Mouse (Mus musculus) liver, embryonic 11.5 days (tissue): ENCODE data around the gene Acat1. TPM values are rescaled to one million over a fixed set of nuclear protein-coding genes. Genes with fewer than 3 reads are reported as not detected.

Experiments
- ATAC-seq: fragments of 200-750 bp; cut with Nextera tagmentation; replicated peaks from 2 replicates; pipeline ENCODE4 v1.8.0; 2017; ENCODE audit warnings: moderate number of reproducible peaks, mild to moderate bottlenecking, moderate TSS enrichment, moderate library complexity; ENCODE audit not compliant: low FRiP score
- DNase-seq: peaks from one replicate; pipeline ENCODE4 v3.0.0-alpha.2; 2017; ENCODE audit warnings: low spot score
- H3K27ac ChIP-seq: fragments of 300-500 bp; sonication (generic); 2 replicates; pipeline ENCODE4 v1.5.1; 2014; ENCODE audit warnings: mild to moderate bottlenecking, low read depth, low read length, control low read depth
- H3K27me3 ChIP-seq: fragments of 300-500 bp; sonication (generic); replicated peaks from 2 replicates; pipeline ENCODE4 v1.6.1; 2014; ENCODE audit warnings: low read length, mixed read lengths; ENCODE audit not compliant: control insufficient read depth, insufficient read depth
- H3K36me3 ChIP-seq: fragments of 300-500 bp; sonication (generic); 2 replicates; pipeline ENCODE4 v1.6.1; 2014; ENCODE audit warnings: mild to moderate bottlenecking, low read length, moderate library complexity, mixed read lengths; ENCODE audit not compliant: control insufficient read depth, insufficient read depth
- H3K4me1 ChIP-seq: fragments of 300-500 bp; sonication (generic); replicated peaks from 2 replicates; pipeline ENCODE4 v1.6.1; 2014; ENCODE audit warnings: low read length, mixed read lengths; ENCODE audit not compliant: control insufficient read depth, insufficient read depth
- H3K4me2 ChIP-seq: fragments of 300-500 bp; sonication (generic); 2 replicates; pipeline ENCODE4 v1.6.1; 2014; ENCODE audit warnings: mild to moderate bottlenecking, control low read depth, moderate library complexity
- H3K4me3 ChIP-seq: fragments of 300-500 bp; sonication (generic); 2 replicates; pipeline ENCODE4 v1.5.1; 2014; ENCODE audit warnings: low read depth, low read length, control low read depth
- H3K9ac ChIP-seq: fragments of 300-500 bp; sonication (generic); 2 replicates; pipeline ENCODE4 v1.6.1; 2014; ENCODE audit warnings: low read depth, low read length, control low read depth
- H3K9me3 ChIP-seq: fragments of 300-500 bp; sonication (generic); 2 replicates; pipeline ENCODE4 v1.6.1; 2016; ENCODE audit warnings: low read length, inconsistent platforms, mixed read lengths; ENCODE audit not compliant: control insufficient read depth
- WGBS: fragments of 180-500 bp; shearing (Covaris S2); extraction: QIAGEN DNeasy Blood & Tissue Kit; methylation state at CpG from one replicate; pipeline ENCODE4 v1.1.7; 2014; 5-methylcytosine and 5-hydroxymethylcytosine counted together
- polyA plus RNA-seq: library from polyadenylated mRNA; unstranded; fragments of >200 nt; fragmentation: Nextera tagmentation; extraction: Ambion mirVana; gene quantifications from 2 replicates; pipeline ENCODE4 v1.2.1, GENCODE M21; 2014

Acat1 gene
- 63.3 and 71.8 TPM in 2 replicates for polyA plus RNA-seq

DNA sequence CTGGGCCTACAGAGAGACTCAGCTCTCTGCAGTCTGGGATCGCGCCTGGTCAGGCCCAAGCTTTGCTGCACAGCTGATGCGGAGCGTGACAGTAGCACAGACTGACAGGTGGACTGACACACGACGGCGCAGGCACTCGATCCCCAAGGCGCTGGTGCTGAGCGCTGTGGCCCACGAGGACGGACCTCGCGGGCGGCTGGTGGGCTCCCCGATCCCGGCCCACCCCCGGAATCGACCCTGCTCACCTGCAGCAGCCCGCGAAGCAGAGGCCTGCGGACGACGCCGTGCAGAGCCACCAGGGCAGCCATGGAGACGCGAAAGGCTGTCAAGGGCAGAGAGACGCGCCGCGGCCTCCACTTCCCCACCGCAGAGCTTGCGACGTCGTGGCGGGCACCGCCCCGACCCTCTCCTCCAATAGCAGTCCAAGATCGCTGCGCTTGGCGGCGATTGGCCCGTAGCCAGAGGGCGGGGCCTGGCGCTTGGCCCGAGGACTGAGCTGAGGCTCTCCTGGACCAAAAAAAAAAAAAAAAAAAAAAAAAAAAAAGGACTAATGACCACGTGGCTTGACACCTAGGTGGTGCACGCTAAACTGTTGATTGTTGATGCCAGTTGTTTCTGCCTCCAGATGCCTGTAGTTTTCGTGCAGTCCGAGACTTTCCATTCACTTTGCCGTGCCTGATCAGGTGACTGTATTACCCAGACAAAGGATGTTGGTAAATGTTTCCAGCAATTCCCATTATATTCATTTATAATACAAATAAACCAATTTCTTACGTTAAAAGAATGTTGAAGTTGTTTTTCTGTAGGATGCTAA, at the start of gene Acat1:
TSS of gene Acat1 (minus strand) at position 415 of the 814 bp plus-strand sequence.
- H3K36me3 ChIP-seq = no peaks in the 10 kb centered on the region

GRCm38 (mm10) chr9:53634796-53635195, 24.6 kb upstream of the Acat1 start:
- H3K4me1 ChIP-seq = no peaks in the 10 kb centered on the region
- peaks cover 23% of the 10 kb centered on the region; the same call in 1 of the 2 replicates for H3K36me3 ChIP-seq
- no peak overlapping the region for H3K4me3 ChIP-seq
- H3K27ac ChIP-seq = no peak overlapping the region
- no peaks in the 10 kb centered on the region for H3K9me3 ChIP-seq
- H3K27me3 ChIP-seq = no peaks in the 10 kb centered on the region
- 91% methylated on average over 6 of the region's 6 CpGs for WGBS
- H3K4me2 ChIP-seq = no peak overlapping the region
- H3K9ac ChIP-seq = no peak overlapping the region
- DNase-seq = no peak
- no peak for ATAC-seq

More for the DNA sequence above, at the start of gene Acat1:
- Histone ChIP-seq H3K4me1 (peaks cover 3% of the 10 kb centered on the region; the same call in 1 of the 2 replicates), H3K9me3 (no peaks in the 10 kb centered on the region), H3K4me2 (peak within 1 kb of the TSS; percentile 95), H3K9ac (peak within 1 kb of the TSS; percentile 80), H3K27ac (0 out of 2 replicates have a peak within 1 kb of the TSS, but pooled peaks have one; percentile 10), H3K27me3 (no peaks in the 10 kb centered on the region), H3K4me3 (peak within 1 kb of the TSS; percentile 71)
- 5% methylated on average over 52 of the region's 52 CpGs for WGBS
- ATAC-seq = peak; percentile 98
- DNase-seq = peak; percentile 84

GRCm38 (mm10) chr9:53615246-53615645, 5.1 kb upstream of the Acat1 start:
- Histone ChIP-seq H3K27ac (no peak overlapping the region), H3K9me3 (no peaks in the 10 kb centered on the region), H3K36me3 (peaks cover 9% of the 10 kb centered on the region; the same call in 1 of the 2 replicates), H3K27me3 (no peaks in the 10 kb centered on the region), H3K4me2 (no peak overlapping the region), H3K9ac (no peak overlapping the region), H3K4me1 (no peaks in the 10 kb centered on the region), H3K4me3 (no peak overlapping the region)
- 76% methylated on average over 8 of the region's 8 CpGs for WGBS
- ATAC-seq (no peak), DNase-seq (no peak)

DNA sequence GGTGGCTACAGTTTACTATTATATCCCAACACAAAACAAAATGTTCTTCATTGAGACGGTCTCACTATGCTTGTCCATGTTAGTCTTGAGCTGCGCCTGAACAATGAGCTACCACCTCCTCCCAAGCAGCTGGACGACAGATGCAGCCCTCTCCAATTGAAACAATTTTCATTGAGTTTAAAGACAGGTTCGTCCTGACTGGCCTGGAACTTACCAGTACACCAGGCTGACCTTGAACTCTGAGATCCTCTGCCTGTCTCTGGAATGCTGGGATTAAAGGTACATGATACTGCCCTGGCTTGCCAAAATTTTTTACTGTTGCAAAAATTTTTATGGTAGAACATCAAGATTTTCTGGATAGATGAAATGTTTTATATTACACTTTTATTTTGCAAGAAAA, 4.1 kb upstream of the Acat1 start:
- H3K27me3 ChIP-seq = no peaks in the 10 kb centered on the region
- peaks cover under 1% of the 10 kb centered on the region; the same call in 1 of the 2 replicates for H3K4me1 ChIP-seq
- DNase-seq (no peak), ATAC-seq (no peak)
- H3K4me2 ChIP-seq = no peak overlapping the region
- H3K4me3 ChIP-seq = no peak overlapping the region
- 87% methylated on average over 4 of the region's 4 CpGs for WGBS
- H3K36me3 ChIP-seq = peaks cover 3% of the 10 kb centered on the region; the same call in 1 of the 2 replicates
- no peaks in the 10 kb centered on the region for H3K9me3 ChIP-seq
- no peak overlapping the region for H3K27ac ChIP-seq
- H3K9ac ChIP-seq = no peak overlapping the region

DNA sequence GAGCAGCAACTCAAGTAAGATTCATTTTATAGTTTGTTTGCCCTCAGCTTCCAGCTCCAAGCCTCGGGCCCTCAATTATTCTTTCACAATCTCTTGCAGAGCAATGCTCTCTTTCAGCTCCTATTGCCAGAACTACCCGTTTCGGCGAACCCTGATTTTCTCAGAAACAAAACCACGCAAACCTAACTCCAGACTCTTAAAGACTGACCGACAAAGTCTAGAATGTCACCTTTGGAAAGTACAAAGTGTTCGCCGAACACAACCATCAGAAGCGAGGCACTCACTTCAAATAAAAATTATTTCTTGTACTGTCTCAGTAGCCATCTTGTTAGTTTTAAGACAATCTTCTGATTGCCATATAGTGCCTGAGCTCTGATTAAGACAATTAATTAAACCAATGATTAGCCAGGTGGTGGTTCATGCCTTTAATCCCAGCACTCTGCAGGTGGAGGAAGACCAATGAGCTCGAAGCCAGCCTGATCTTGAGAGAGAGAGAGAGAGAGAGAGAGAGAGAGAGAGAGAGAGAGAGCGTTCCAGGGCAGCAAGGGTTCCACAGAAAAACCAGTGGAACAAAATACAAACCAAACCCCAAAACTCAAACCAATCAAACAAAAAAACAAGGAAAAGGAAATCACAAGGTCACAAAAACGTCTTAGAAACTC, 745 bp downstream of the Acat1 start:
- H3K9ac ChIP-seq = peak overlapping the region; percentile 80
- no peak for ATAC-seq
- WGBS = 77% methylated on average over 12 of the region's 12 CpGs

DNA sequence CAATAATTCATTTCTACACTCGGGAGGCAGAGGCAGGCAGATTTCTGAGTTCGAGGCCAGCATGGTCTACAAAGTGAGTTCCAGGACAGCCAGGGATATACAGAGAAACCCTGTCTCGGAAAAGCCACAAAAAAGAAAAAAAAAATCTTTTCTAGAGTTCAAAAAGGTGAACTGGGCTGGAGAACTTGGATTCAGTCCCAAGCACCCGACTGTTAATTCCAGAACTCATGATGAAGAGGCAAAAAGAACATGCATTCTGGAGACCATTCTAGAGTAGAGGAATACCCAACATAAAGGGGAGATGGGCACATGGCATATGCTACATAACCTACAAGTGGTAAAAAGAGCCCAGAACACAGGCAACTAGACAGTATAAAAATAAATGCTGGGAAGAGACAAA, 2.4 kb downstream of the Acat1 start:
- H3K4me2 ChIP-seq = no peak overlapping the region
- WGBS = 90% methylated on average over 4 of the region's 4 CpGs
- ATAC-seq (no peak), DNase-seq (no peak)
- no peak overlapping the region for H3K4me3 ChIP-seq
- no peaks in the 10 kb centered on the region for H3K9me3 ChIP-seq
- no peaks in the 10 kb centered on the region for H3K36me3 ChIP-seq
- no peak overlapping the region for H3K27ac ChIP-seq
- H3K27me3 ChIP-seq = no peaks in the 10 kb centered on the region
- H3K4me1 ChIP-seq = peaks cover 12% of the 10 kb centered on the region
- no peak overlapping the region for H3K9ac ChIP-seq

More for the DNA sequence above, 745 bp downstream of the Acat1 start:
- Histone ChIP-seq H3K36me3 (no peaks in the 10 kb centered on the region), H3K27me3 (no peaks in the 10 kb centered on the region), H3K4me3 (peak overlapping the region; percentile 71), H3K4me1 (peaks cover 3% of the 10 kb centered on the region; the same call in 1 of the 2 replicates), H3K9me3 (no peaks in the 10 kb centered on the region), H3K4me2 (peak overlapping the region; percentile 95), H3K27ac (no peak overlapping the region)
- no peak for DNase-seq

DNA sequence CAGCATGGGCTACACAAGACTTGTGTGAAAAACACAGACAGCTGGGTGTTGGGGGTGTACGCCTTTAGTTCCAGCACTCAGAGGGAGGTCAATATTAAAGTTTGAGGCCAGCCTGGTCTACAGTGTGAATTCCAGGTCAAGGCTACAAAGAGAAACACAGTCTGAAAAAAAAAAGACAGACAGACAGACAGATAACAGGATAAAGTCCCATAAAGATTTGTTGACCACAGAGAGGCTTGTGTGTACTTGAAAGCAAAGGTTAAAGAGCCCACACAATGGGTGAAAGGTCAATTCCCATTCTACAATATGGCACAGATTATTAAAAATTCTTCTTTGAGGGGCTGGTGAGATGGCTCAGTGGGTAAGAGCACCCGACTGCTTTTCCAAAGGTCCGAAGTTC, 3.0 kb downstream of the Acat1 start:
- H3K4me3 ChIP-seq = no peak overlapping the region
- no peak overlapping the region for H3K27ac ChIP-seq
- no peaks in the 10 kb centered on the region for H3K9me3 ChIP-seq
- H3K4me2 ChIP-seq = no peak overlapping the region
- no peak overlapping the region for H3K9ac ChIP-seq
- ATAC-seq (no peak), DNase-seq (no peak)
- H3K4me1 ChIP-seq = peaks cover 12% of the 10 kb centered on the region
- H3K36me3 ChIP-seq = no peaks in the 10 kb centered on the region
- H3K27me3 ChIP-seq = no peaks in the 10 kb centered on the region
- whole genome bisulfite sequencing = 80% methylated on average over 3 of the region's 3 CpGs

DNA sequence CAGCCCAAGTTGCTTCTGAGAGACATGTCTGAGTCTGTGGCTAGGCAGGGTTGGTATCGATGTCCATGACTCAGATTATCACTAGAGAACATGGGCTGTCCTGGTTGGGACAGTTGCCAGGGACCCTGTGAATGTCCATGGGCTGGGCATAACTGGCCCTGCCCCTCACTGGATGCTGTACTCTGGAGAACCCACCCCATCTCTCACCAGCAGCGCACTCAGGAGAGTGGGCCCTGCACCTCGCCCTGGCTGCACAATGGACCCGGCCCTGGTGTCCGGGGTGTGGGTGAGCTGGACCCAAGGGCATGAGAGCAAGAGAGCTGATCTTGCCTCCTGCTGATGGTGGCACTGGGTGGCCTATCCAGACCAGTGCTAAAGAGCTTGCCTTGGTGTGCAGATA, 5.2 kb downstream of the Acat1 start:
- H3K27ac ChIP-seq = no peak overlapping the region
- H3K36me3 ChIP-seq = no peaks in the 10 kb centered on the region
- peaks cover 12% of the 10 kb centered on the region for H3K4me1 ChIP-seq
- WGBS = 88% methylated on average over 5 of the region's 5 CpGs
- H3K9ac ChIP-seq = no peak overlapping the region
- H3K9me3 ChIP-seq = no peaks in the 10 kb centered on the region
- DNase-seq (no peak), ATAC-seq (no peak)
- no peaks in the 10 kb centered on the region for H3K27me3 ChIP-seq
- H3K4me2 ChIP-seq = no peak overlapping the region
- no peak overlapping the region for H3K4me3 ChIP-seq
